Mouse (Mus musculus): Measurements from ENCODE around the gene Gm29427.

DNA sequence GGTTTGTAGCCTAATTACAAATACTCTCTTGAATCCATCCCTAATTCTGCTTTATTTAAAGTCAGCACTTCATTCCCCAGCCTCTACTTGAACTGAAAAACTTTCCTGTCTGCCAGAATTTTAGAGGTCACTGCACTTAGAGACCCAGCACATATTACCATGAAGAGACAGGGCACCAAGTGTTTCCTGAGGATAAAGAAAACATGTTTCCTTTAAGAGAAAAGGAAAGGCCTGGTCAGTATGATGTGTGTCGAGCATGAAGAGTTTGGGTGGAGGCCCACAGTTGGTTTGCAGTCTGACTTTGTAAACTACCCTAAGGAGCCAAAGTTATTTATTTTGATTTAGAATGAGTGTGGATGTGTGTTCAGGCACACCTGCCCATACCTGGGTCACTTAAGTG, 12.5 kb upstream of the Gm29427 start:
- TF ChIP-seq EP300 (optimal IDR thresholded peaks at IDR 0.05), result no peak
- TF ChIP-seq CTCF (IDR thresholded peaks at IDR 0.05; ENCODE audit: low read depth), result no peak

Data from stomach, postnatal 0 days (tissue).